Mouse (Mus musculus): ENCODE data around the gene Rarres2.

GRCm38 (mm10) chr6:48595278-48595677, 22.7 kb upstream of the Rarres2 start:
- TF ChIP-seq POLR2A (IDR thresholded peaks at IDR 0.05; ENCODE audit: borderline replicate concordance, low read depth, low read length) (no peak), CTCF (IDR thresholded peaks at IDR 0.05; ENCODE audit: low read depth, low read length) (no peak)

Data from bone marrow macrophage, adult 2 months (primary cell).